Mouse (Mus musculus) hematopoietic stem cell, adult 5-6 weeks (primary cell): ENCODE results near the gene Ak9. TPM values are rescaled to one million over a fixed set of nuclear protein-coding genes. Genes with fewer than 3 reads are reported as not detected.
A peak's percentile ranks its signal among the peaks of the same experiment; 100 is the strongest.

Experiments
- ATAC-seq, 2 experiments: fragments of 125-278 bp in 1 of 2; replicated peaks in 1 of 2; 2 replicates each; pipeline ENCODE4 v1.8.0; 2016 to 2017; ENCODE audit warnings: inconsistent platforms in 2 of 2, mild to moderate bottlenecking in 2 of 2, moderate number of reproducible peaks in 2 of 2, low read depth in 1 of 2, moderate TSS enrichment in 1 of 2; ENCODE audit not compliant: low FRiP score in 2 of 2, poor library complexity in 2 of 2, severe bottlenecking in 2 of 2, insufficient read depth in 1 of 2, low TSS enrichment in 1 of 2
- total RNA-seq: library from RNA; stranded (forward); fragments of 172-1452, 232-1000 nt; gene quantifications from 2 replicates; pipeline ENCODE4 v1.2.3, GENCODE M21; 2017

Gene Ak9
- total RNA-seq, 1 experiment from 2014 or later = not detected

DNA sequence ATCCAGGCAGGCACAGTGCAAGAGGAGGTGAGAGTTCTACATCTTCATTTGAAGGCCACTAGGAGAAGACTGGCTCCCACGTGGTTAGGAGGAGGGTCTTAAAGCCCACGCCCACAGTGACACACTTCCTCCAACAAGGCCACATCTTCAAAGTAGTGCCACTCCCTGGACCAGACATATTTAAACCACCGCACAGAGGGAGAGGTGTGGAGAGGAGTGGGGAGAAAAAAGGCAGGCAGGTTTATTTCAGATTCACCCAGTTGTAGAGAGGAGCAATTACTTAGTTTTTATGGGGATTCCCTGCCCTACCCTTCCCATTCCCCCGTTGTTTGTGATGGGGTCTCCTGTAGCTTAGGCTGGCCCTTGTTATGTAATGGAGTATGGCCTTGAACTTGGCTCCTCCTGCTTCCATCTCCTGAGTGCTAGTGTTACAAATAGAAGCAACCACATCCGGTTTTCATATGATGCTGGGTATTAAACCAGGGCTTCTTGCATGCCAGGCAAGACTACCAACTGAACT, 169.2 kb downstream of the Ak9 start:
- ATAC-seq = no peak

GRCm38 (mm10) chr10:41473782-41474468, 170.1 kb downstream of the Ak9 start:
- peak; percentile 70 to 77 for ATAC-seq

DNA sequence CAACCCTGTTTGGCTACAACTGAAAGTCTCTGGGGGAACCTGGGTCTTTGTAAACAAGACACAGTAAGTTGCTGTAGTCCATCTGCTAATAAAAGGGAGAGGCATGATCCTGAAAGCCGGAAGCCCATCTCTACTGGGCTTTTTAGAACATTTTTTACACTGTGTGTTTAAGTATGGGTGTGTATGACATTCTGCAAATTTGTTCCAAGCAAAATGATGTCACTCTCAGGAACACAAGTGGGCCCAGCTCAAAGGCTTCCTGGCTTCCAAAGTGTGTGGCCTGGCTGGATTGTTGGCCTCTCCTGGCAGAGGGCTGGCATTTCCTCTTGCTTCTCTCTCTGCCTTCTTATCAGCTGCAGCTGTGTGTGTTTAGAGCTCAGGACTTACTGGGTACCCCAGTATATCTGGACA, 171.2 kb downstream of the Ak9 start:
- ATAC-seq = no peak

GRCm38 (mm10) chr10:41476171-41477017, 172.6 kb downstream of the Ak9 start, which contains the start of gene Mical1:
Gene Mical1, plus strand, starts transcription at chr10:41476314.
- peak; percentile 30 to 36; a peak in 3 of 4 replicates for ATAC-seq

DNA sequence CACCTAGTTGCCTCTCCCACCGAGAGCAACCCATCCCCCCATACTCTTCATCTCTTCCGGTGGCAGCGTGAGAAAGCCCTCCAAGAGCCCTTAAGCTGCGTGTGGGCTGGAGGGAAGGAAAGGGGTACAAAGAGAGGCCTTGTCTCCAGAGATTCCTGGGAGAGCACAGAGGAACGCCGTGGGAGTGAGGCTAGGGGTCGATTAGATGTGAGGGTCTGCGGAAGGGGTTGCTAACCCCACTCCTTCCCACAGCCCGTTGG, 173.2 kb downstream of the Ak9 start:
- ATAC-seq = no peak

- peak; percentile 47 to 51 for ATAC-seq
Observed at GRCm38 (mm10) chr10:41477278-41478181, 173.8 kb downstream of the Ak9 start.

GRCm38 (mm10) chr10:41479961-41480360, 176.2 kb downstream of the Ak9 start:
- ATAC-seq = no peak

GRCm38 (mm10) chr10:41480938-41481880, 177.4 kb downstream of the Ak9 start:
- no peak for ATAC-seq

DNA sequence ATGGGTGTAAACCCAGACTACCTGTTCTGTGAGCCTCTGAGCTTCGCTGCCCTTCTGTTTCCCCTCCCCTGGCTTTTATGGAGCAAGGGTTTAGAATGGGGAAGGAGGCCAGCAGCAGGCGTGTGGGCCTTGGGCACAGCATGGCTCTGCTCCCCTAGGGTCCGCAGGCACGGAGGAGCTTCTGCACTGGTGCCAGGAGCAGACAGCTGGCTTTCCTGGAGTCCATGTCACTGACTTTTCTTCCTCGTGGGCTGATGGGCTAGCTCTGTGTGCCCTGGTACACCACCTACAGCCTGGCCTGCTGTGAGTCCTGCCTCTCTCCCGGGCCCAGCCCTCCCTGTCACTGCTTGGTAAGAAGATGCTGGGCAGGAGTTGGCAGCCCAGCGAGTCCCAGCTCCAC, 178.7 kb downstream of the Ak9 start:
- ATAC-seq = no peak

Other genes with a start within 250 kb of the Ak9 start
- not detected in 2 replicates for gene Gpr6, start 231.7 kb upstream of the Ak9 start, total RNA-seq
- 39.2 and 39.8 TPM in 2 replicates for gene Fig4, start 720 bp upstream of the Ak9 start, total RNA-seq
- gene Zbtb24, start 146.4 kb downstream of the Ak9 start, total RNA-seq = 23.9 and 33.7 TPM in 2 replicates
- 15.6 and 43.6 TPM in 2 replicates for gene Mical1, start 172.3 kb downstream of the Ak9 start, total RNA-seq
- gene Smpd2, start 186.4 kb downstream of the Ak9 start, total RNA-seq = 15.0 and 19.4 TPM in 2 replicates
- 1.4 TPM in 1 of 2 replicates, not detected in the other for gene Ppil6, start 186.5 kb downstream of the Ak9 start, total RNA-seq
- gene Cd164, start 215.4 kb downstream of the Ak9 start, total RNA-seq = 144 and 160 TPM in 2 replicates